Mouse (Mus musculus) myocyte (in vitro differentiated cells): ENCODE results near the gene Tle2.

Experiments used
- CEBPB ChIP-seq: IDR thresholded peaks from 2 replicates; pipeline ENCODE4 v1.6.1; 2011; ENCODE audit warnings: mild to moderate bottlenecking, moderate library complexity; ENCODE audit not compliant: poor library complexity, insufficient read depth, severe bottlenecking
- E2F4 ChIP-seq: IDR thresholded peaks from one replicate; pipeline ENCODE4 v1.6.1; 2011; ENCODE audit warnings: mild to moderate bottlenecking, control low read depth, moderate library complexity; ENCODE audit not compliant: insufficient read depth
- MAX ChIP-seq: IDR thresholded peaks from one replicate; pipeline ENCODE4 v1.6.1; 2011; ENCODE audit warnings: low read depth, mild to moderate bottlenecking, control low read depth
- MYOD1 ChIP-seq, 3 experiments: IDR thresholded peaks; one replicate each; pipeline ENCODE4 v1.6.1; 2011; ENCODE audit warnings: control low read depth in 2 of 3, low read depth in 2 of 3, mild to moderate bottlenecking in 2 of 3, moderate library complexity in 1 of 3; ENCODE audit not compliant: insufficient read length in 2 of 3, control insufficient read depth in 1 of 3
- POLR2A ChIP-seq: IDR thresholded peaks from one replicate; pipeline ENCODE4 v1.6.1; 2011; ENCODE audit warnings: low read depth, mild to moderate bottlenecking, control low read depth, moderate library complexity; ENCODE audit not compliant: insufficient read length
- POLR2AphosphoS2 ChIP-seq: IDR thresholded peaks from one replicate; pipeline ENCODE4 v1.6.1; 2011; ENCODE audit warnings: low read depth, control low read depth; ENCODE audit not compliant: insufficient read length
- TCF12 ChIP-seq: IDR thresholded peaks from one replicate; pipeline ENCODE4 v1.6.1; 2011; ENCODE audit warnings: mild to moderate bottlenecking, control low read depth; ENCODE audit not compliant: poor library complexity, insufficient read depth, severe bottlenecking
- USF1 ChIP-seq: IDR thresholded peaks from one replicate; pipeline ENCODE4 v1.6.1; 2011; ENCODE audit warnings: low read depth, mild to moderate bottlenecking, control low read depth, moderate library complexity

- no peak for TF ChIP-seq TCF12
- no peak for TF ChIP-seq POLR2A
- TF ChIP-seq USF1, result no peak
- TF ChIP-seq MYOD1 (IDR thresholded peaks at IDR 0.05; ENCODE audit: control insufficient read depth in 1 of 3, insufficient read length in 2 of 3, low read depth in 2 of 3), result no peak
- no peak for TF ChIP-seq E2F4
- TF ChIP-seq MAX, result no peak
- no peak for TF ChIP-seq CEBPB
- no peak for TF ChIP-seq POLR2AphosphoS2
Observed at GRCm38 (mm10) chr10:81575695-81576094, 1.3 kb downstream of the Tle2 start.
